Mouse (Mus musculus) bone marrow, adult 2 months (tissue): ENCODE measurements around the gene Wdr45.

Experiments
- CTCF ChIP-seq: fragments of 200-500 bp; IDR thresholded peaks from 2 replicates; pipeline ENCODE4 v1.5.1; 2011; ENCODE audit warnings: low read length, control low read depth; ENCODE audit not compliant: control insufficient read depth, insufficient read depth
- POLR2A ChIP-seq: fragments of 200-500 bp; IDR thresholded peaks from 2 replicates; pipeline ENCODE4 v1.6.1; 2011; ENCODE audit warnings: low read depth, mild to moderate bottlenecking, control low read depth, low read length, borderline replicate concordance; ENCODE audit not compliant: control insufficient read depth

GRCm38 (mm10) chrX:7678986-7679385, 35.1 kb upstream of the Wdr45 start:
- no peak for TF ChIP-seq POLR2A
- TF ChIP-seq CTCF, result no peak
